Mouse (Mus musculus): ENCODE data around the gene Ccnt2.

DNA sequence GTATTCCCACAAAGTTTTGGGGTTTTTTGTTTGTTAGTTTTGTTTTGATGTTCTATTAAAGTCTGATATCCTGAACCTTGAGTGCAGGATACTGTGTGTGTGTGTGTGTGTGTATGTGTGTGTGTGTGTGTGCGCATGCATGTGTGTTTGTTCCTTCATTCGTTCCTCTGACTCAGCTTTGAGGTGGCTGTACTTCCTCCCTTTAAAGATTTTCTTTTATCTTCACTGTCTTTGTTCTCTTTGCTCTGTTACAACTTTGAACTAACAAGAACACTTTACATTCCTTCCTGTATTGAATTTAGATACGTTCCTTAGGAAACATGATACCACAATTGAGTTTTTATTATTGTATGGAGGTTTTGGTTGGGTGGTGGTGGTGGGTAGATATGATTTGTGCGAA is 22.4 kb downstream of the Ccnt2 start:
- TF ChIP-seq CTCF (IDR thresholded peaks at IDR 0.05; ENCODE audit: borderline replicate concordance, control insufficient read depth, extremely low read depth, insufficient read depth, low read length, poor library complexity): no peak
- no peak for TF ChIP-seq POLR2A (IDR thresholded peaks at IDR 0.05; ENCODE audit: control insufficient read depth, extremely low read depth, insufficient read depth, low read length, poor library complexity)
